Mouse (Mus musculus) CH12.LX (cell line): Measurements from ENCODE around the gene Cmah. TPM values are rescaled to one million over a fixed set of nuclear protein-coding genes. Genes with fewer than 3 reads are reported as not detected.
A peak's percentile ranks its signal among the peaks of the same experiment; 100 is the strongest.

Experiments used
- DNase-seq: peaks from one replicate; pipeline ENCODE4 v3.0.0-alpha.2; 2013; ENCODE audit errors: extremely low read depth
- H3K27ac ChIP-seq: 2 replicates; pipeline ENCODE4 v1.5.1; 2012; ENCODE audit warnings: low read depth, mild to moderate bottlenecking, control low read depth, moderate library complexity; ENCODE audit not compliant: insufficient read depth
- H3K27me3 ChIP-seq: replicated peaks from 2 replicates; pipeline ENCODE3; 2012; ENCODE audit warnings: inconsistent platforms
- H3K36me3 ChIP-seq, 2 experiments: replicated peaks in 1 of 2; 2 replicates each; pipeline versions ENCODE3 to v1.6.1; 2012; ENCODE audit warnings: inconsistent platforms in 1 of 2, low read length in 1 of 2, mild to moderate bottlenecking in 1 of 2, mixed read lengths in 1 of 2, moderate library complexity in 1 of 2; ENCODE audit not compliant: control insufficient read depth in 1 of 2, insufficient read depth in 1 of 2
- H3K4me1 ChIP-seq, 2 experiments: 2 replicates each; pipeline ENCODE4 v1.6.1; 2012; ENCODE audit warnings: inconsistent platforms in 1 of 2, moderate library complexity in 1 of 2; ENCODE audit not compliant: insufficient read depth in 2 of 2, control insufficient read depth in 1 of 2
- H3K4me2 ChIP-seq: 2 replicates; pipeline ENCODE4 v1.6.1; 2012; ENCODE audit warnings: low read depth, mild to moderate bottlenecking, control low read depth; ENCODE audit not compliant: poor library complexity, insufficient read depth, severe bottlenecking
- H3K4me3 ChIP-seq, 3 experiments: fragments of 150-350 bp in 1 of 3; sonication (generic) in 1 of 3; replicated peaks in 1 of 3; 2 replicates each; pipeline versions ENCODE3 to v1.5.1; 2011 to 2012; ENCODE audit warnings: low read depth in 2 of 3, low read length in 2 of 3, mild to moderate bottlenecking in 2 of 3, moderate library complexity in 2 of 3, control low read depth in 1 of 3, improper control_type of control experiment in 1 of 3, inconsistent platforms in 1 of 3, mixed read lengths in 1 of 3; ENCODE audit not compliant: poor library complexity in 1 of 3
- H3K79me2 ChIP-seq: replicated peaks from 2 replicates; pipeline ENCODE4 v1.6.1; 2012; ENCODE audit warnings: mild to moderate bottlenecking, moderate library complexity; ENCODE audit not compliant: control insufficient read depth, poor library complexity, insufficient read depth, severe bottlenecking; ENCODE audit errors: extremely low read depth
- H3K9ac ChIP-seq: 2 replicates; pipeline ENCODE4 v1.6.1; 2012; ENCODE audit warnings: low read depth, mild to moderate bottlenecking, control low read depth, moderate library complexity; ENCODE audit not compliant: insufficient read depth
- H3K9me3 ChIP-seq: replicated peaks from 2 replicates; pipeline ENCODE3; 2012; ENCODE audit warnings: low read length, inconsistent platforms, mixed read lengths
- BHLHE40 ChIP-seq: IDR thresholded peaks from 2 replicates; pipeline ENCODE4 v1.6.1; 2011; ENCODE audit warnings: mild to moderate bottlenecking, low read depth, low read length, improper control_type of control experiment
- CHD1 ChIP-seq: IDR thresholded peaks from 2 replicates; pipeline ENCODE4 v1.6.1; 2012; ENCODE audit warnings: low read depth, low read length, improper control_type of control experiment, inconsistent platforms
- CHD2 ChIP-seq: IDR thresholded peaks from 2 replicates; pipeline ENCODE4 v1.6.1; 2011; ENCODE audit warnings: low read length, improper control_type of control experiment
- CTCF ChIP-seq, 2 experiments: IDR thresholded peaks in 1 of 2; conservative IDR thresholded peaks in 1 of 2; 2 replicates each; pipeline ENCODE4 v1.5.1; 2011 to 2012; ENCODE audit warnings: low read depth in 2 of 2, low read length in 2 of 2, improper control_type of control experiment in 1 of 2, inconsistent platforms in 1 of 2, mild to moderate bottlenecking in 1 of 2, moderate library complexity in 1 of 2
- E2F4 ChIP-seq: IDR thresholded peaks from 2 replicates; pipeline ENCODE4 v1.6.1; 2011; ENCODE audit warnings: low read depth, low read length, improper control_type of control experiment; ENCODE audit not compliant: insufficient replicate concordance
- ELF1 ChIP-seq: IDR thresholded peaks from 2 replicates; pipeline ENCODE4 v1.6.1; 2014; ENCODE audit warnings: low read depth, mild to moderate bottlenecking, inconsistent platforms, low read length, improper control_type of control experiment
- EP300 ChIP-seq: IDR thresholded peaks from 2 replicates; pipeline ENCODE4 v1.6.1; 2011; ENCODE audit warnings: low read length, improper control_type of control experiment
- ETS1 ChIP-seq: conservative IDR thresholded peaks from 2 replicates; pipeline ENCODE4 v1.6.1; 2012; ENCODE audit warnings: low read depth, mild to moderate bottlenecking, inconsistent platforms, low read length, improper control_type of control experiment, moderate library complexity
- HCFC1 ChIP-seq: IDR thresholded peaks from 2 replicates; pipeline ENCODE4 v1.6.1; 2012; ENCODE audit warnings: low read depth, mild to moderate bottlenecking, inconsistent platforms, low read length, improper control_type of control experiment
- JUN ChIP-seq: IDR thresholded peaks from 2 replicates; pipeline ENCODE4 v1.6.1; 2011; ENCODE audit warnings: low read depth, mild to moderate bottlenecking, low read length, improper control_type of control experiment, moderate library complexity; ENCODE audit not compliant: insufficient read depth
- JUND ChIP-seq: conservative IDR thresholded peaks from 2 replicates; pipeline ENCODE4 v1.6.1; 2011; ENCODE audit warnings: low read depth, low read length, improper control_type of control experiment
- KAT2A ChIP-seq: IDR thresholded peaks from 2 replicates; pipeline ENCODE4 v1.6.1; 2012; ENCODE audit warnings: low read length, improper control_type of control experiment, inconsistent platforms; ENCODE audit not compliant: insufficient replicate concordance
- MAX ChIP-seq: IDR thresholded peaks from 2 replicates; pipeline ENCODE4 v1.6.1; 2011; ENCODE audit warnings: low read length, improper control_type of control experiment
- MAZ ChIP-seq: IDR thresholded peaks from 2 replicates; pipeline ENCODE4 v1.6.1; 2012; ENCODE audit warnings: low read depth, mild to moderate bottlenecking, inconsistent platforms, low read length, improper control_type of control experiment, moderate library complexity
- MXI1 ChIP-seq: IDR thresholded peaks from 2 replicates; pipeline ENCODE4 v1.6.1; 2011; ENCODE audit warnings: mild to moderate bottlenecking, low read depth, low read length, improper control_type of control experiment
- MYC ChIP-seq: IDR thresholded peaks from 2 replicates; pipeline ENCODE4 v1.6.1; 2011; ENCODE audit warnings: low read depth, mild to moderate bottlenecking, improper control_type of control experiment, low read length
- NELFE ChIP-seq: IDR thresholded peaks from 2 replicates; pipeline ENCODE4 v1.6.1; 2011; ENCODE audit warnings: low read depth, low read length, improper control_type of control experiment
- NRF1 ChIP-seq: IDR thresholded peaks from 2 replicates; pipeline ENCODE4 v1.6.1; 2014; ENCODE audit warnings: low read depth, mild to moderate bottlenecking, inconsistent platforms, low read length, improper control_type of control experiment, moderate library complexity
- POLR2A ChIP-seq: IDR thresholded peaks from 2 replicates; pipeline ENCODE4 v1.6.1; 2011; ENCODE audit warnings: low read depth, mild to moderate bottlenecking, improper control_type of control experiment, low read length
- POLR2AphosphoS2 ChIP-seq: IDR thresholded peaks from 2 replicates; pipeline ENCODE4 v1.6.1; 2011; ENCODE audit warnings: low read depth, low read length, improper control_type of control experiment
- RAD21 ChIP-seq: IDR thresholded peaks from 2 replicates; pipeline ENCODE4 v1.6.1; 2011; ENCODE audit warnings: low read depth, mild to moderate bottlenecking, low read length, improper control_type of control experiment, moderate library complexity
- SMC3 ChIP-seq: IDR thresholded peaks from 2 replicates; pipeline ENCODE4 v1.6.1; 2011; ENCODE audit warnings: low read depth, low read length, improper control_type of control experiment
- TBP ChIP-seq: conservative IDR thresholded peaks from 2 replicates; pipeline ENCODE4 v1.6.1; 2011; ENCODE audit warnings: low read depth, low read length, improper control_type of control experiment
- TCF12 ChIP-seq: IDR thresholded peaks from 2 replicates; pipeline ENCODE4 v1.6.1; 2014; ENCODE audit warnings: low read depth, mild to moderate bottlenecking, inconsistent platforms, low read length, improper control_type of control experiment
- UBTF ChIP-seq: IDR thresholded peaks from 2 replicates; pipeline ENCODE4 v1.6.1; 2012; ENCODE audit warnings: low read depth, mild to moderate bottlenecking, inconsistent platforms, low read length, improper control_type of control experiment, moderate library complexity
- USF1 ChIP-seq: IDR thresholded peaks from 2 replicates; pipeline ENCODE4 v1.6.1; 2014; ENCODE audit warnings: low read depth, mild to moderate bottlenecking, inconsistent platforms, low read length, improper control_type of control experiment
- ZC3H11A ChIP-seq: IDR thresholded peaks from 2 replicates; pipeline ENCODE4 v1.6.1; 2012; ENCODE audit warnings: low read depth, mild to moderate bottlenecking, inconsistent platforms, low read length, improper control_type of control experiment
- ZKSCAN1 ChIP-seq: IDR thresholded peaks from 2 replicates; pipeline ENCODE4 v1.6.1; 2012; ENCODE audit warnings: low read depth, inconsistent platforms, low read length, improper control_type of control experiment, borderline replicate concordance
- ZMIZ1 ChIP-seq: IDR thresholded peaks from 2 replicates; pipeline ENCODE4 v1.6.1; 2012; ENCODE audit warnings: low read depth, mild to moderate bottlenecking, inconsistent platforms, low read length, improper control_type of control experiment
- dilution Hi-C: fragments of 300-500 bp; cut with MboI; formaldehyde crosslinking; loops from 2 replicates; pipeline ENCODE4 v1.14.3; 2020; ENCODE audit warnings: low sequenced_read_pairs; ENCODE audit not compliant: extremely low pct_unique_long_range_greater_than_20kb, extremely low pct_ligation_motif_present
- in situ Hi-C: fragments of 300-500 bp; cut with MboI; formaldehyde crosslinking; loops from 3 replicates; pipeline ENCODE4 v1.14.3; 2019; ENCODE audit warnings: low sequenced_read_pairs, low pct_ligation_motif_present, low pct_unique_long_range_greater_than_20kb, mixed read lengths
- polyA plus RNA-seq: library from polyadenylated mRNA; unstranded; fragments of >175 nt; gene quantifications from 2 replicates; pipeline ENCODE4 v1.2.1, GENCODE M21; 2012; ENCODE audit warnings: low read depth; ENCODE audit not compliant: insufficient read length
- total RNA-seq, 2 experiments: library from RNA; depleted of rRNA; stranded (reverse); fragments of 300-350 nt in 1 of 2; fragments of >200 nt in 1 of 2; gene quantifications; 2 replicates each; pipeline ENCODE4 v1.2.3; 2012 to 2014

Cmah gene
- total and polyA plus RNA-seq, 3 experiments = 5.0 to 17.4 (median 5.5) TPM

DNA sequence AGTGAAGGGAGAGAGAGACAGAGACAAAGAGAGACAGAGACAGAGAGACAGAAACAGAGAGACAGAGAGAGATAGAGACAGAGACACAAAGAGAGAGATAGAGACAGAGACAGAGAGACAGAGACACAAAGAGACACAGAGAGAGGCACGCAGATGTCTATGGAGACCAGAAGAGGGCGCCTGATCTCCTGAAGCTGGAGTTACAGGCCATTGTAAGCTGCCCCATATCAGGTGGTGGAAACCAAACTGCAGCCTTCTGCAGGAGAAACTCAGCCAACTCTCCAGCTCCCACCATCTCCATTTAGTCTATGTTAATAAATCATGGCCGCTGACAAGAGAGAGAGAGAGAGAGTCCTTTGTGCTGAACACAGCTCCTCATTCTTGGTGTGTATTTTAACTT lies 172.3 kb downstream of the Cmah start:
- Histone ChIP-seq H3K27ac (no peak overlapping the region), H3K27me3 (no peaks in the 10 kb centered on the region), H3K4me2 (no peak overlapping the region), H3K79me2 (no peaks in the 10 kb centered on the region; the same call in 1 of the 2 replicates), H3K4me3 (no peak overlapping the region), H3K4me1 (peaks cover 7 to 71% of the 10 kb centered on the region in 2 experiments; a peak in 3 of 4 replicates), H3K9me3 (no peaks in the 10 kb centered on the region), H3K36me3 (peaks cover 2 to 7% of the 10 kb centered on the region in 2 experiments), H3K9ac (no peak overlapping the region)
- dilution Hi-C loops = no loop called here
- DNase-seq = peak; percentile 77
- TF ChIP-seq MAX (no peak), BHLHE40 (no peak), JUND (no peak), NELFE (no peak), UBTF (no peak), E2F4 (0 out of 2 replicates have a peak, but pooled peaks have one; percentile 9), POLR2AphosphoS2 (no peak), HCFC1 (no peak), MXI1 (no peak), CHD2 (no peak), RAD21 (peak; percentile 69), ZKSCAN1 (no peak), SMC3 (peak; percentile 85), EP300 (no peak), CHD1 (no peak), ZC3H11A (peak; percentile 28; the same call in 1 of the 2 replicates), MAZ (no peak), USF1 (no peak), CTCF (conservative IDR thresholded peaks at IDR 0.05 in 1 of 2, IDR thresholded peaks at IDR 0.05 in 1 of 2; ENCODE audit: low read depth in 2 of 2, low read length in 2 of 2) (peak; percentile 49 to 83), ZMIZ1 (no peak), TCF12 (no peak)
- in situ Hi-C loops = loop anchor here (25.0 kb wide), 2 partner anchors 413 to 488 kb away; no protein-coding TSS in a partner anchor

DNA sequence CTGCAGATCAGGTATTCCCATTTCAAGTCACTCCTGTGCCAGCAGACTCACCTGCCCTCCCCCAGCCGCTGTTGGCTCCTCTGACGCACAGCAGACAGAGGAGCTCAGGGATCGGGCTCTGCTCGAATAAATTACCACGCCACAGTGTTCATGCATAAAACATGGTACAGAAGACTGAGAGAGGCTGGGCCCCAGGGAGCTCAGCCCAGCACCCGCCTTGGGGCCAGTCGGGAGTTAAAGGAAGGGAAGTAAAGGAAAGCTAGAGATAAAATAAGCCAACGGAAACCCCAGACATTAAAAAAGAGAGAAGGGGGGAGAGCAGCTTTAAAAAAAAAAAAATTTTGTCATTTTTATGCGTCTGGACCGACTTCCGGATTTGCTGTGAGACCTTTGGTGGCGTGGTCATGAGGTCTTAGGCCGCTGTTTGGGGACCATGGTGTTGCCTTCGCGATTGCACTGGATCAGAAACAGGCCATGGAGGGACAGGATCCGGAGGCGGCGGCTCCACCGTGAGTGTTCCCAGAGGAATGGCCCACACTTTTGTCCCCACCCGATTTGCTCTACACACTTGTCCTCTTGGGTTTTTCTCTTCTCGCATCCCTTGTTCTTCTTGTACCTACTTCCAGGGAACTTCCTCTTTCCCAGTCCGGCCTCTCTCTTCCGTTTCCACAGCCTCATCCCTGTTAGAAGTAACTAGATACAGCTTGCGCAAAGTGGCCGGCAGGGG lies 174.1 kb downstream of the Cmah start:
- dilution Hi-C loops (no loop called here), in situ Hi-C loops (no loop called here)
- H3K4me3 ChIP-seq = peak overlapping the region; percentile 59 to 69 (median 69)
- peaks cover 6% of the 10 kb centered on the region for H3K9me3 ChIP-seq
- peak overlapping the region; percentile 90 for H3K4me2 ChIP-seq
- H3K27me3 ChIP-seq = no peaks in the 10 kb centered on the region
- no peaks in the 10 kb centered on the region; the same call in 1 of the 2 replicates for H3K79me2 ChIP-seq
- peaks cover 7 to 22% of the 10 kb centered on the region in 2 experiments for H3K36me3 ChIP-seq
- DNase-seq = peak; percentile 60
- H3K4me1 ChIP-seq = peaks cover 7 to 71% of the 10 kb centered on the region in 2 experiments; a peak in 3 of 4 replicates
- H3K27ac ChIP-seq = peak overlapping the region; percentile 8; the same call in 1 of the 2 replicates
- H3K9ac ChIP-seq = peak overlapping the region; percentile 76
- TF ChIP-seq POLR2A (peak; percentile 62), MYC (0 out of 2 replicates have a peak, but pooled peaks have one; percentile 74), NELFE (no peak), RAD21 (no peak), TCF12 (0 out of 2 replicates have a peak, but pooled peaks have one; percentile 43), NRF1 (0 out of 2 replicates have a peak, but pooled peaks have one; percentile 10), ELF1 (peak; percentile 83), BHLHE40 (peak; percentile 40; the same call in 1 of the 2 replicates), ZMIZ1 (peak; percentile 60; the same call in 1 of the 2 replicates), ETS1 (0 out of 2 replicates have a peak, but pooled peaks have one; percentile 13), JUN (no peak), KAT2A (0 out of 2 replicates have a peak, but pooled peaks have one; percentile 11), TBP (no peak), MAX (peak; percentile 36; the same call in 1 of the 2 replicates), SMC3 (no peak), CHD2 (peak; percentile 67; the same call in 1 of the 2 replicates), UBTF (no peak), ZC3H11A (no peak)
